Mouse (Mus musculus) hindbrain, postnatal 0 days (tissue): ENCODE measurements at regions not wholly inside any gene's neighbourhood (a gene's known extent, or its start where the extent isn't known, plus 50 kb on each side); places are given as distances from the start of the nearest gene placed in this dataset.

Experiments
- ATAC-seq: fragments of 200-750 bp; cut with Nextera tagmentation; 2 replicates; pipeline ENCODE4 v1.8.0; 2017; ENCODE audit warnings: mild to moderate bottlenecking, moderate TSS enrichment, moderate library complexity
- DNase-seq: peaks from one replicate; pipeline ENCODE4 v3.0.0-alpha.2; 2015; ENCODE audit warnings: low spot score
- H3K27ac ChIP-seq: fragments of 300-500 bp; sonication (generic); 2 replicates; pipeline ENCODE4 v1.5.1; 2014; ENCODE audit warnings: mild to moderate bottlenecking
- H3K27me3 ChIP-seq: fragments of 300-500 bp; sonication (generic); 2 replicates; pipeline ENCODE4 v1.6.1; 2014; ENCODE audit warnings: low read length, mixed read lengths; ENCODE audit not compliant: insufficient read depth
- H3K36me3 ChIP-seq: fragments of 300-500 bp; sonication (generic); 2 replicates; pipeline ENCODE4 v1.6.1; 2014; ENCODE audit warnings: low read length, mixed read lengths; ENCODE audit not compliant: insufficient read depth
- H3K4me1 ChIP-seq: fragments of 300-500 bp; sonication (generic); 2 replicates; pipeline ENCODE4 v1.6.1; 2014; ENCODE audit warnings: antibody characterized with exemption, low read length, mixed read lengths; ENCODE audit not compliant: insufficient read depth
- H3K4me2 ChIP-seq: fragments of 300-500 bp; sonication (generic); 2 replicates; pipeline ENCODE4 v1.6.1; 2014; ENCODE audit warnings: low read depth, mild to moderate bottlenecking, low read length, moderate library complexity, mixed read lengths
- H3K4me3 ChIP-seq: fragments of 300-500 bp; sonication (generic); 2 replicates; pipeline ENCODE4 v1.5.1; 2014; ENCODE audit warnings: low read length
- H3K9ac ChIP-seq: fragments of 300-500 bp; sonication (generic); replicated peaks from 2 replicates; pipeline ENCODE4 v1.6.1; 2014; ENCODE audit warnings: mild to moderate bottlenecking, low read length, moderate library complexity, mixed read lengths
- H3K9me3 ChIP-seq: fragments of 300-500 bp; sonication (generic); 2 replicates; pipeline ENCODE4 v1.6.1; 2016; ENCODE audit warnings: low read length, mixed read lengths
- CTCF ChIP-seq: IDR thresholded peaks from 2 replicates; pipeline ENCODE4 v1.5.1; 2016; ENCODE audit warnings: antibody characterized with exemption, control low read depth, low read depth
- WGBS: fragments of 180-500 bp; shearing (Covaris S2); extraction: QIAGEN DNeasy Blood & Tissue Kit; methylation state at CpG from one replicate; pipeline ENCODE4 v1.1.7; 2014; 5-methylcytosine and 5-hydroxymethylcytosine counted together

DNA sequence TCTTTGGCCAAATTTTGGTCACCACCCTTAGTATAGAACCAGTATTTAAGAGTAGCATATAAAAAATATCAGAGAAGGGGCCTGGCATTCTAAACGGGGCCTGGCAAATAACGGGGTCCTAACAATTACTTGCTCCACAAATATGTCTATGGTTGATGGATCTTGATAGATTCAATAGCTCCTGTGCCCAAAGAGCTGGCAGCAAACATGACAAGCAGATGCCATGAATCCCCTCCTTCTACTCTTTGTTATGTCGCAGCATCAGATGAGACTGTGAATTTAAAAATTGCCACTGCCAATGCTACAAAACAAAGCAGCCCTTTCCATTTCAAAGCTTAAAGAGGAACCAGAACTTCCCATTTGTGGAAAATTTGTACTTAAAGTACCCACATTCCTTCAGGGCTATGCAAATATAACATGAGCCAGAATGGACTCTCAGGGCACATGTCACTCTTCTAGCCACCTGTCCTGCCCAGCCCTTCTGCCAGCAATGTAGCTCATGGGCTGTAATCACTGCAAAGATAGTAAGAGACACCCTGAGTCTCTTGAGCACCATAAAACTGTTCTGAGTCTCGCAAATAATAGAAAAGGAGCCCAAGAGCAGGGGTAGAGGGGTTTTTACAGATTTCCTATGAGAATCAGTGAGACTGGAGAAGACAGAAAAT lies 342.4 kb upstream of the Kirrel3 start:
- 72% methylated on average over 4 of the region's 4 CpGs for WGBS
- DNase-seq: no peak
- Histone ChIP-seq H3K36me3 (no peaks in the 10 kb centered on the region), H3K4me2 (no peak overlapping the region), H3K9ac (no peak overlapping the region), H3K4me1 (no peaks in the 10 kb centered on the region), H3K27me3 (no peaks in the 10 kb centered on the region), H3K9me3 (no peaks in the 10 kb centered on the region), H3K4me3 (no peak overlapping the region), H3K27ac (no peak overlapping the region)
- no peak for ATAC-seq
- TF ChIP-seq CTCF: no peak

DNA sequence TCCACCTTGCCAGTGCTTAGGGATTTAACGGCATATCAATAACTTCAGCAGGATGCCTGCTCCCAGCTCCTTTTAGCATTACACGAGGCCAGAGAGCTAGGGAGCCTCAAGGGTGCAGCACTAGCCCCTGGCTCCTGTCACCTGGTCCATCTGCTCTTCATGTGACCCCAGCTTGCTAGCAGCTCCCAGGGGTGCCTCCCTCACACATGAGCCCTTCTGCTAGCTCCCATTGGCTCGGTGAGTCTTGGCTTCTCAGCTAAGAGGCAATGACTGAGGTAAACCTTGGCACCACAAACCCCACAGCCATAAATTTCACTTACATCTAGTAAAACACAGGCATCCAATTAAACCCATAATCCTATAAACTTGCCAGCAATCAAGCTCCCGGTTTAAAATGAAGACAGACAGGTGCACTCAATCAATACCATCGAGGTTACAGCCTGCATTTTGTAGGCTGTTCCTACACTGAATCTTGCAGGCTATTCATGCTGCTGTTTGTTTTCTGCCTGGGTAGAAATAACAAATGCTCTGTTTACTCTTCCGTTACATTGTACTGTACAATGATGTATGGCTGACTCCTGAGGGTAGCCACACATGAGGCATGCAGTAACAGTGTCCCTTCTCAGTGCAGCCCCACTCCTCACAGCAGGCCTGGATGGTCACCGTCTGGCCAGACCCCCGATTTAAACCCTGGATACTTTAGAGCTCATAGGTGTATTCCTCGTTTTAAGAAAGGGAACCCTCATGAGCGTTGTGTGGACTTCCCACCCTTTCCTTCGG lies 330.3 kb upstream of the Kirrel3 start:
- 54% methylated on average over 11 of the region's 11 CpGs for WGBS
- H3K27ac ChIP-seq: no peak overlapping the region
- H3K4me1 ChIP-seq: no peaks in the 10 kb centered on the region; the same call in 1 of the 2 replicates

DNA sequence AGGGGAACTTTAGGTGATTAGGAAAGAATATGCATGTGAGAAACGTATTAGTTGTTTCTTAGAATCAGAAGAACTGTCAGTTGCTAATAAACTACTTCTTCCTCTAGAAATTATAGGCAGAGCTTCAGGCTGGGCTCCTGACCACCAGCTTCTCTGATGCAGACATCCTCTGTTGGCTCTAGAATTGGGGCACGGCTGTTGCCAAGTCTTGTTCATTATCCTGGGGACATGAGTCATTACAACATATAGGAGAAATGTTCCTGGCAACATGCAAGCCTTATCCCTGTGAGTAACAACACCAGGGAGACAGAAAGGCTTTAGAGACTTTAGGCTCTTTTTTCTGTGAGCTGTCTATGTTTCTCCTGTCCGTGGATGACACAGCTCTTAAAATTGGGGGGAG lies 329.1 kb upstream of the Kirrel3 start:
- H3K36me3 ChIP-seq: no peaks in the 10 kb centered on the region
- DNase-seq (peak; percentile 31), ATAC-seq (no peak)
- H3K9ac ChIP-seq: no peak overlapping the region
- 46% methylated on average over 3 of the region's 3 CpGs for WGBS
- no peak overlapping the region for H3K4me2 ChIP-seq
- H3K27me3 ChIP-seq: no peaks in the 10 kb centered on the region
- no peak for TF ChIP-seq CTCF
- no peaks in the 10 kb centered on the region for H3K9me3 ChIP-seq
- no peak overlapping the region for H3K27ac ChIP-seq
- no peaks in the 10 kb centered on the region; the same call in 1 of the 2 replicates for H3K4me1 ChIP-seq
- H3K4me3 ChIP-seq: no peak overlapping the region

More for the DNA sequence above, 330.3 kb upstream of the Kirrel3 start:
- H3K36me3 ChIP-seq: no peaks in the 10 kb centered on the region
- peak; percentile 56; the same call in 1 of the 2 replicates for ATAC-seq
- peak; percentile 14 for DNase-seq
- no peak overlapping the region for H3K9ac ChIP-seq
- no peak for TF ChIP-seq CTCF
- H3K27me3 ChIP-seq: no peaks in the 10 kb centered on the region
- H3K9me3 ChIP-seq: no peaks in the 10 kb centered on the region
- H3K4me3 ChIP-seq: no peak overlapping the region
- no peak overlapping the region for H3K4me2 ChIP-seq

DNA sequence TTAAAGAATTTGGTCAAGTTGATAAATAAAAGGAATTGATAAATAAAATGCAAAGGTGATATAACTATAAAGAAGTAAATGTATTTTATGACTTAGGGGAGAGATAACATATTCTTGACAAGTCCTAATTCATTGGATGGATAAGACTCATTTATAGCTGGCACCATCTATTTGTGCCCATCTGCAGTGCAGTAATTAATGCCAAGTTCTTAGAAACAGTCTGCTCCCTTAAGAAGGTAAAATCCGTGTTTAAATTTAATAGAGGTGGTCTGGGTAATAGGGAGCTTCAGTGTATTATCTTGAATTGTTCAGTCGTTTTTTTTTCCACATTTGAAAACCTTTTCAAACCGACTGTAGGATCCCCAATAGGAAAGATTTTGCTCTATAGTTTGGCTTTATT lies 324.6 kb upstream of the Kirrel3 start:
- Histone ChIP-seq H3K36me3 (no peaks in the 10 kb centered on the region), H3K4me3 (no peak overlapping the region), H3K9me3 (no peaks in the 10 kb centered on the region), H3K9ac (no peak overlapping the region), H3K4me1 (no peaks in the 10 kb centered on the region), H3K27ac (no peak overlapping the region), H3K4me2 (no peak overlapping the region), H3K27me3 (no peaks in the 10 kb centered on the region)
- WGBS: 49% methylated on average over 3 of the region's 3 CpGs
- ATAC-seq (no peak), DNase-seq (no peak)
- TF ChIP-seq CTCF: no peak

DNA sequence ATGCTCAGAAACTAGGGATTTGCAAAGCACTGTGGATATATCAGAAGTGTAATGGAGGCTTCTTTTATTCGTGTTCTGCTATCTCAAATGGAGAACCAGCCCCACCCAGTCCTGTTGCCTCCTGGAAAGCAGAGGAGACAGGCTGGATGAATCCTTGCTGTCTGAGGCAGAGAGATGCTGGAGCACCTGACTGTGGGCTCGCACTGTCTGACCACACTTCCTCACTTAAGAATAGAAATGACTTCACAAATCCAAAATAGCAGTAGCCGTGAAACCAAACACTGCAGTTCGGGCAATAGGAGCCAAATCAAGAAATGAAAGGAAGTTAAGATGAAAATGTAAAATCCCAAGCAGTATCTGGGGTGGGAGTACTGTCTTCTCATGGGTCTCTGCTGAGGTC lies 299.4 kb upstream of the Kirrel3 start:
- H3K9me3 ChIP-seq: no peaks in the 10 kb centered on the region
- no peak overlapping the region for H3K4me3 ChIP-seq
- H3K36me3 ChIP-seq: no peaks in the 10 kb centered on the region
- H3K9ac ChIP-seq: no peak overlapping the region
- H3K4me1 ChIP-seq: no peaks in the 10 kb centered on the region
- H3K27me3 ChIP-seq: no peaks in the 10 kb centered on the region
- H3K4me2 ChIP-seq: no peak overlapping the region
- no peak for ATAC-seq
- 90% methylated on average over 4 of the region's 4 CpGs for WGBS
- TF ChIP-seq CTCF: no peak
- DNase-seq: no peak
- no peak overlapping the region for H3K27ac ChIP-seq

DNA sequence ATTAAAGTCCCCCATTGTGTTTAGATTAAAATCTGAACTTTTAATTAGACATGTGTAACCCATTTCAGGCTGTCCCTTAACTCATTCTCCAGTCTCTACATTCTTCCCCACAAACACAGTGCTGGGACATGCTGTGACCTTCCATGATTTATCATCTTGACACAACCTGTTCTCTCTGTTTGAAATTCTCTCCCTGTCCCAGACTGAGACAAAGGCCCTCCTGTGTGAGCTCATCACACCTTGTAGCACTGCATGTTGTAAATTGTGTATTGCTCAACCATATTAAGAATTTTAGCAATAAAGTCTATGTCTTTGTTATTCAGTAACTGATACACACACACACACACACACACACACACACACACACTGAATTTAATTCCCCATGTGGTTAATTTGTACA lies 293.2 kb upstream of the Kirrel3 start:
- H3K9ac ChIP-seq: no peak overlapping the region
- H3K9me3 ChIP-seq: no peaks in the 10 kb centered on the region
- H3K27ac ChIP-seq: no peak overlapping the region
- H3K4me2 ChIP-seq: no peak overlapping the region
- no peak overlapping the region for H3K4me3 ChIP-seq
- DNase-seq (no peak), ATAC-seq (no peak)
- no peaks in the 10 kb centered on the region for H3K4me1 ChIP-seq
- no peaks in the 10 kb centered on the region for H3K36me3 ChIP-seq
- no peaks in the 10 kb centered on the region for H3K27me3 ChIP-seq
- TF ChIP-seq CTCF: no peak
